Mouse (Mus musculus) thymus, postnatal 0 days (tissue): Measurements from ENCODE around the gene Tnni2. TPM values are rescaled to one million over a fixed set of nuclear protein-coding genes. Genes with fewer than 3 reads are reported as not detected.
"Not testable (repeated sequence)": the region's sequence is repeated elsewhere in the genome, so short reads cannot be mapped to it uniquely, and the experiment has no call there.

Experiments
- DNase-seq: peaks from one replicate; pipeline ENCODE4 v3.0.0-alpha.2; 2015; ENCODE audit warnings: low spot score
- polyA plus RNA-seq: library from polyadenylated mRNA; unstranded; fragments of >200 nt; fragmentation: Nextera tagmentation; extraction: Ambion mirVana; gene quantifications from 2 replicates; pipeline ENCODE4 v1.2.1, GENCODE M21; 2015

The Tnni2 gene
- 14.1 and 14.3 TPM in 2 replicates for polyA plus RNA-seq

DNA sequence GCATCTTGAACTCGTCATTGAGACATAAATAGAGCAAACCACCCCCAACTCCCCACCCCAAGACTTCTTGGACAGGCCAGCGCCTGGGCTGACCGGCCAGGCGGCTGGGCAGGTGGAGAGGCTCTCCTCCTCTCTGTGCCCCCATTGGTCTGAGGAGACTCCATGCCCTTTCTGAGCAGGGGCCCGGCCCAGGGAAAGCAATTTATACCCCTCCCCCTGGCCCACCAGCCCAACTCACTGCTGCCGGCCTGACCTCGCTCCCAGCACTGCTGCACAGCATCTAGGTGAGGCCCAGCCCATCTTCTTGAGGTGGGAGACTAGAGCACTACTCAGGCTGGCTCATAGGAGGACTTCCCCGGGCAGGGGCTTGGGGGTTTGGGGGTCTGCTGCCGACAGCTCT lies at the start of gene Tnni2:
Gene Tnni2 (plus strand): TSS at position 224 of the 400 bp plus-strand sequence.
- no peak for DNase-seq

- DNase-seq = no peak
Measured at GRCm38 (mm10) chr7:142393191-142393590, 48.4 kb upstream of the Tnni2 start.

GRCm38 (mm10) chr7:142394261-142395190 lies 47.1 kb upstream of the Tnni2 start:
- peak; percentile 15 for DNase-seq

DNA sequence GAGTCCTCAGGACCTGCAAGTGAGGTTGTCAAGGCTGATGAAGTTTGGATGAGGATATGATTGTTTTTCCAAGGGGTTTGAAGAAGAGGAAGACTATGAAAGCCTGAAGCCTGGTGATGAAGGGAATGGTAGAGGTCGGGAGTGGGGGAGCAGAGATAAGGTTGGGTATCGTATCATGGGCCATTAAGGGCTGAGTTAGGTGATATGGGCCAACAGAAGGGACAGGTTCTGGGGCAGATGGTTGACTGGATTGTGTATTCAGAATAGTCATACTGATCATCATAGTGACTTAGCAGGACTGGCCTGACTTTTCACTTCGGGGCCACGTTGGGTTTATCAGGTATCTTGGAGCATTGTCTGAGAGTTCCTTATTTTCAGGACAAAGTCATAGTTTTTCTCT lies 46.1 kb upstream of the Tnni2 start:
- DNase-seq = no peak

GRCm38 (mm10) chr7:142396611-142397010 lies 45.0 kb upstream of the Tnni2 start:
- no peak for DNase-seq

DNA sequence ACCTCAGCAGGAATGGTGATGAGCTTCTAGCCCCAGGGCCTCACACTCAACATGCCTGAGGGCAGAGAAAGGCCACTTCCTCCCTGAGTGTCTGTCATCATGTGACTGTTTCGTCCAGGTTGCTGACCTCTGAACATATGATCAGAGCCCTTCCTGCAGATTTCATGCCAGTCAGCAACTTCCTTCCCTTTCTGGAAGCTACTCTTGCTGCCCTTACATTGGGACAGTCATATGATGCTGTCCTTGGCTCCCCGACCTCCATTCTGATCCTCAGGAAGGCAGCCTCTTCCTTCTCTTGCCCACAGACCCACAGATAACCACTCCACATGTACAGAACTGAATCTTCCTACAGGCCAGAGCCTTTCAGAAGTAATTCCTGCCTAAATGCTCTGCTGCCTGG lies 43.6 kb upstream of the Tnni2 start:
- no peak for DNase-seq

DNA sequence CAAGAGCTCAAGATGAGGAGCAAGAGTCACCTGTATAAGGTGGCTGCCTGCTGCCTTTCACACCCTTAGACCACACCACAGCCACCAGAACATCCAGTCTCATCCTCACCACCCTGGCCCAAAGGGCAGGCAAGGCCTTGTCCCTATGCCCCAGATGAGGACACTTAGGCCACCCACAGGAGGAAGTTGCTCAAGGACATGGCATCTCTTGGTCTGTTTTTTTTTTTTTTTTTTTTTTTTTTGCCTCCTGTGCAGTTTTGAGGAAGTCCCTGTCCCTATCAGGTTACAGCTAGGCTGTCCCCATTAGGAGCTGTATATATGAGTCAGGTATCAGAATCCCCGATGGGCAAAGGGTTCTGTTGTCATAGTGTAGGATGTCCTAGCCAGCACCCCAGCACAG lies 42.4 kb upstream of the Tnni2 start:
- no peak for DNase-seq

- no peak for DNase-seq
Measured at GRCm38 (mm10) chr7:142400112-142400749, 41.4 kb upstream of the Tnni2 start.

- no peak for DNase-seq
Measured at GRCm38 (mm10) chr7:142400750-142401142, 40.9 kb upstream of the Tnni2 start.

GRCm38 (mm10) chr7:142403591-142403990 lies 38.0 kb upstream of the Tnni2 start:
- peak; percentile 64 for DNase-seq

DNA sequence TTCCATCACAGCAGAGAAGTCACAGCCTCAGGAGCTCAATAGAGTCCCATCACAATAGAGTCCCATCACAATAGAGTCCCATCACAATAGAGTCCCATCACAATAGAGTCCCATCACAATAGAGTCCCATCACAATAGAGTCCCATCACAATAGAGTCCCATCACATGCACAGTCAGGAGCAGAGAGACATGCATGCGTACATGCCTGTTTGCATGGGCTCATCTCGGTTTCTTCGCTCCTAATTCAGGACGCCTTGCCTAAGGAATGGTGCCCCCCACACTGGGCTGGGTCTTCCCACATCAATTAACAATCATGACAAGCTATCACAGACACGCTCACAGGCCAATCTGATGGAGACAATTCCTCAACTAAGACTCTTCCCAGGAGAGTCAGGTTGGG lies 36.5 kb upstream of the Tnni2 start:
- DNase-seq = not testable (repeated sequence)

DNA sequence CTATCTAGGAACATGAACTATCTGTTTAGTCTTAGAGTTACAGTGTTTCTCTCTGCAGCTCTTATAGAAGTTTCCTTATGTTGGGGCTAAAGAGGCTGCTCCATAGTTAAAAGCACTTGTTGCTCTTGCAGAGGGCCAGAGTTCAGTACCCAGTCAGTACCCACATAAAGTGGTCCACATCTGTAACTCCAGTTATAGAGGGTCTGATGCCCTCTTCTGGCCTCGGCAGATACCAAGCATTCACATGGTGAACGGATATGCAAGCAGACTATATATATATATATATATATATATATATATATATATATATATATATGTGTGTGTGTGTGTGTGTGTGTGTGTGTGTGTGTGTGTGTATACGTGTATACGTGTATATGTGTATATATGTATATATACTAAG lies 33.7 kb upstream of the Tnni2 start:
- no peak for DNase-seq

DNA sequence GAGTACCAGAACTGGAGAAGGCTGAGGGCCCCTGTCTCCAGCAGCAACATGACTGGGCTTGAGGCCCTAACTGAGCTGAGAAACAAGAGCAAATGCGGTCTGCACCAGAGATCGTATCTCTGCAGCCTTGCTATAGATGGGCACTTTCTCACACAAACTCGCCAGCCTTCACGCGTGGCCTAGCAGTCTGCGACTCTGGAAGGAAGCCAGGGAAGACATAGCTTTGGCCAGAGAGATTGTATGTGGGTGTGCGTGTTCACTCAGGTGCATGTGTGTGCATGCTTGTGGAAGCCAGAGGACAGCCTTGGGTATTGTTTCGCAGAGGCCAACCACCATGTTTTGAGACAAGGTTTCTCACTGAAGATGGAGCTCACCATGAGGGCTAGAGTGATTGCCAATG lies 32.9 kb upstream of the Tnni2 start:
- no peak for DNase-seq

DNA sequence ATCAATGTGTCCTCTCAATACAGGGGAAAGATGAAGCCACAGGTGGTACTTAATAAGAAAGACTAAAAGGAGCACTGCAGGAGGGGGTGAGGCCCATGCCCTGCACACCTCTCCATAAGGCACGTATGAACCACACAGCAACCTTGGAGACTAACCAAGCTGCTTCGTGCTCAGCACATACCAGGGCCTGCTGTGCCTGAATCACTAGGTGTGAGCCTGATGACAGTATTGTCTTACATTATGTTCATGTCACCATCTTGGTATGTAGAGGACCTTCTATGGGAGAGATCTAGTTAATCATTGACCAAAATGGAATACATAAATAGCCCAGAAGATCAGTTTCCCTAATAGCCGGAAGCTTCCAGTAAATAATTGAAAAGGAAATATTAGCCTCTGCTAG lies 32.0 kb upstream of the Tnni2 start:
- DNase-seq = no peak

- no peak for DNase-seq
Measured at GRCm38 (mm10) chr7:142413285-142413684, 28.3 kb upstream of the Tnni2 start.

- no peak for DNase-seq
Measured at GRCm38 (mm10) chr7:142415314-142415713, 26.3 kb upstream of the Tnni2 start.

GRCm38 (mm10) chr7:142416225-142416624 lies 25.4 kb upstream of the Tnni2 start:
- no peak for DNase-seq

GRCm38 (mm10) chr7:142418027-142418426 lies 23.6 kb upstream of the Tnni2 start:
- DNase-seq = no peak

DNA sequence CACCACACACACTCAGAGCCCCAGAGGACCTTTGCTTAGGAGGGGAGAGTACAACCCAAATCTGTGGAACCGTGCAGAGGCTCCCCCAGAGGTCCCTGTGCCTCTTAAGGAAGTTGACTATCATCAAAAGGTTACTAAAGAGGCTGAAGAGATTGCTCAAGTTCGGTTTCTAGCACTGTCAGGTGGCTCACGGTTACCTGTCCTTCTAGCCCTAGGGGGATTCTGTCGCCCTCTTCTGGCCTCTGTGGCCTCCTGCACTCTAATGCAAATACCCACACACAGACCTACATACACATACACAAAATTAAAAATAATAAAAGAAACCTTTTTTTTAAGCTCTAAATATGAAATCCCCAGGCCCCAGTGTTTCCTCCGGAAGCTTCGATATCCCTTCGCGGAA lies 22.9 kb upstream of the Tnni2 start:
- DNase-seq = no peak

DNA sequence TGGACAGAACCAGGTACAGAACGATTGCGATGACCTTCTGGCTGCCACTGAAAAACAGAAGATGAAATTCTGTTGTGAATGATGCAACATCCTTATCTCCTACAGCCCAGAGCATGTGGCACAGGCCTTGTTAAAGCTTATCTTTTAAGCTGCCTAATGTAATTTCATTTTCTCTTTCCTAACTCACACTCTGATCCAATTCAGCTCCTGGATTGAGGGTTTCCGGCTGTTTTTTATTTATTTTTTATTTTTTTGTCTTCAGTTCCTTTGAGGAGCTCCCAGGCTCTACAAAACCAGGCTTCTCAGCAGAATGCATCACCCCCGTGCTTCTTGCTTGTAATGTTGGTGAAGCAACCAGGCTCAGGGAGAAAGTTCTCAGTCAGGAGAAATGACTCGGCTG lies 21.7 kb upstream of the Tnni2 start:
- DNase-seq = no peak

- no peak for DNase-seq
Measured at GRCm38 (mm10) chr7:142421826-142422225, 19.8 kb upstream of the Tnni2 start.

DNA sequence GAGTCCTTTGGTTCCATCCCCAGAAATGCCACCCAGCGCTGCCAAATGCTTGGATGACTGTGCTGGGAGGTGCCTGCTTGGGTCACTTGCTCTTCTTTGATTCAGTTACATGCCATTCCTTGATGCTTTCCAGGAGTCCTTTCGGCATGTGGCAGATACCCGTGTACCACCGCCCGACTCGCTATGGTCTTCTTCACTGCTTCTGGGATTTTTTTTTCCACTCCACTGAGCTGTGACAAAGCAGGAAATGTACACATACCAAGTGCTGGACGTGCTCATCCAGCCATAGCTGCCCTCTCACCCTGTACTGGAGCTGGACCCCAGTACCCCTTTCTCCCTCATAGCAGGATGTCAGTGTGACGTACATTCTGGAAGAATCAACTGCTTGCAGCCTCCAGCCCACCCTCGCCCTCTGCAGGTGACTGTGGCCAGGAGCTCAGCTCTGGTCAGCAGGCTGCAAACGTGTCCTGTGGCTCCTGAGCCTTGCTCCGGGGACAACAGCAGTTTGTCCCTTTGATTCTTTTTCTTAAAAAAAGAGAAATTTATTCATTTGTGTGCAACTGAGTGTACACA lies 15.9 kb upstream of the Tnni2 start:
- DNase-seq = no peak
